Mouse (Mus musculus): ENCODE measurements at regions not wholly inside any gene's neighbourhood (a gene's known extent, or its start where the extent isn't known, plus 50 kb on each side); places are given as distances from the start of the nearest gene placed in this dataset.
A peak's percentile ranks its signal among the peaks of the same experiment; 100 is the strongest.

- DNase-seq (ENCODE audit: low spot score in 2 of 2): no peak
These were observed 471.4 kb upstream of the Lsamp start for GRCm38 (mm10) chr16:39512774-39513173.

DNA sequence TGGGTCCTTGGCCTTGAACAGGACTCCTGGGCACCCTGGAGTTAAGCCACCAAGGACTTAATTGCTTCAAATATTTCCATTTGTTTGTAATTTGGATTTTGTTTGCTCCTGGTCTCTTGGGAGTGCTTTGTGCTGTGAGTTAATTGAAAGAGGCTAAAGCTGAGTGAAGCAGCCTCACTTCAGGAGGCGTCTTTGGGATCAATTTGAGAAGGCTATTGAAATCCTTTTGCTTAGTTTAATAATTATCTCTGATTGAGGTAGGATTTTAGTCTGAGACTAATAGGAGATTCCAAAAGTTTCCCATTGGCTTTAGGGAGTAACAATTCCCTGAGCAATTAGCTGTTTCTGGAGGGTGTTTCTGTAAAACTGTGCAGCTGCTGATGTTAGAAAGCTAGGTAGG lies 470.5 kb upstream of the Lsamp start:
- no peak for DNase-seq (ENCODE audit: low spot score in 2 of 2)

- DNase-seq (ENCODE audit: low spot score in 2 of 2): no peak
These were observed 453.1 kb upstream of the Lsamp start for GRCm38 (mm10) chr16:39531106-39531505.

GRCm38 (mm10) chr16:39532770-39533169 lies 451.4 kb upstream of the Lsamp start:
- no peak for DNase-seq (ENCODE audit: low spot score in 2 of 2)

DNA sequence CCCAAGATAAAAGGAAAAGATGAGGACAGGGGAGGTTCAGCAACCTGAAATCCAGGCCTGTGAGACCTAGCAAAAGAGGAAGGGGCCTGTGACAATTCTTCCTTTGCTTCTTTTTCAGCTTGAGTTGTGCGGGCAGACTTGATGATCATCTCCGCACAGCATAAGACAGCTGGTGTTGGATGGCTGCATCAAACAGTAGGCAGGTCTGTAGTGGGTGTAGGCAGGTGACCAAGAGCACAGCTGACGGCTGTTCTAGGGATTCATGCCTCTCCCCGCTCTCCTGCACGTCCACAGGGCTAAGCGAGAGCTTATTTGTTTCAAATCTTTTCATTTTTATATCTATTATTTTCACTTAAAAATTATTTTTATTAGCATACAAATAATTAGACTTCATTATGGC lies 450.8 kb upstream of the Lsamp start:
- no peak for DNase-seq (ENCODE audit: low spot score in 2 of 2)

- no peak for DNase-seq (ENCODE audit: low spot score in 2 of 2)
These were observed 430.8 kb upstream of the Lsamp start for GRCm38 (mm10) chr16:39553316-39553715.

GRCm38 (mm10) chr16:39576620-39577019 lies 407.5 kb upstream of the Lsamp start:
- no peak for DNase-seq (ENCODE audit: low spot score in 2 of 2)

DNA sequence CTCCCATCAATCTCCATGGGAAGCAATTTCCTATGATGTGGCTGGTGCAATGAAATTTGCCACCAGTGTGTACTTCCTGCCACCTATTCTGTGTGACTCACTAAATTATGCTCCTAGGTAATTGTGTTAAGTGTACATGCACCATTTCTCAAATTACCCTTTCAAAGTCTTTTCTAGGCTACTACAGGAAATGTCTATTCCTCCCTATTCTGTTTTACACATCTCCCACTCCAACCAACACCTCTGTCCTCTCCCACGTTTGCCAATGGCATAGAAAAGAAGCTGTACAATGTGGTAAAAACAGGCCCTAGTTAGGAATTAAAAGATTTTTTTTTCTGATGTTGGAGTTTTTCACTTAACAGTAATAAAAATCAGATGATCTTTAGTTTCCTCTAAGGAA lies 404.5 kb upstream of the Lsamp start:
- peak in 1 of 2 experiments; percentile 5 for DNase-seq (ENCODE audit: low spot score in 2 of 2)

Data from right cerebral cortex, postnatal 36 days (tissue).